Mouse (Mus musculus): Measurements from ENCODE around the gene Lsp1. TPM values are rescaled to one million over a fixed set of nuclear protein-coding genes. Genes with fewer than 3 reads are reported as not detected.

Lsp1 gene
- polyA plus RNA-seq, 1 experiment from 2014 or later: 5.8 TPM

- no peak overlapping the region for H3K4me3 ChIP-seq (ENCODE audit: low read depth, low read length)
Observed at GRCm38 (mm10) chr7:142514048-142514447, 53.4 kb downstream of the Lsp1 start.

GRCm38 (mm10) chr7:142516221-142516978 lies 55.8 kb downstream of the Lsp1 start:
- H3K9me3 ChIP-seq (replicated peaks; ENCODE audit: control insufficient read depth, low read length): no peaks in the 10 kb centered on the region
- H3K27me3 ChIP-seq (replicated peaks; ENCODE audit: control insufficient read depth, insufficient read depth, low read length): no peaks in the 10 kb centered on the region
- H3K9ac ChIP-seq (ENCODE audit: low read length): peak overlapping the region; percentile 40
- no peaks in the 10 kb centered on the region for H3K36me3 ChIP-seq (ENCODE audit: control insufficient read depth, insufficient read depth, low read length)
- H3K4me1 ChIP-seq (ENCODE audit: control insufficient read depth, insufficient read depth, low read length): peaks cover 2% of the 10 kb centered on the region; the same call in 1 of the 2 replicates
- DNase-seq (ENCODE audit: low spot score) (no peak), ATAC-seq (no peak)
- WGBS: 55% methylated on average over 21 of the region's 21 CpGs
- H3K27ac ChIP-seq (ENCODE audit: low read depth, low read length): 0 out of 2 replicates have a peak overlapping the region, but pooled peaks have one; percentile 7
- no peak overlapping the region for H3K4me3 ChIP-seq (ENCODE audit: low read depth, low read length)
- H3K4me2 ChIP-seq (ENCODE audit: low read length): 0 out of 2 replicates have a peak overlapping the region, but pooled peaks have one; percentile 20

More at GRCm38 (mm10) chr7:142514048-142514447, 53.4 kb downstream of the Lsp1 start:
- H3K4me1 ChIP-seq (ENCODE audit: control insufficient read depth, insufficient read depth, low read length): peaks cover 12% of the 10 kb centered on the region
- no peak for DNase-seq (ENCODE audit: low spot score)
- no peaks in the 10 kb centered on the region for H3K27me3 ChIP-seq (replicated peaks; ENCODE audit: control insufficient read depth, insufficient read depth, low read length)
- ATAC-seq: no peak
- WGBS: 83% methylated on average over 4 of the region's 4 CpGs
- H3K4me2 ChIP-seq (ENCODE audit: low read length): no peak overlapping the region
- H3K27ac ChIP-seq (ENCODE audit: low read depth, low read length): no peak overlapping the region
- no peaks in the 10 kb centered on the region for H3K36me3 ChIP-seq (ENCODE audit: control insufficient read depth, insufficient read depth, low read length)
- H3K9me3 ChIP-seq (replicated peaks; ENCODE audit: control insufficient read depth, low read length): no peaks in the 10 kb centered on the region
- no peak overlapping the region for H3K9ac ChIP-seq (ENCODE audit: low read length)

GRCm38 (mm10) chr7:142517531-142517930 lies 56.9 kb downstream of the Lsp1 start:
- H3K9ac ChIP-seq (ENCODE audit: low read length): no peak overlapping the region
- H3K4me2 ChIP-seq (ENCODE audit: low read length): no peak overlapping the region
- WGBS: 84% methylated on average over 3 of the region's 3 CpGs
- no peak for DNase-seq (ENCODE audit: low spot score)
- H3K27me3 ChIP-seq (replicated peaks; ENCODE audit: control insufficient read depth, insufficient read depth, low read length): no peaks in the 10 kb centered on the region
- ATAC-seq: no peak
- no peaks in the 10 kb centered on the region for H3K9me3 ChIP-seq (replicated peaks; ENCODE audit: control insufficient read depth, low read length)
- H3K4me3 ChIP-seq (ENCODE audit: low read depth, low read length): no peak overlapping the region
- H3K27ac ChIP-seq (ENCODE audit: low read depth, low read length): no peak overlapping the region
- H3K4me1 ChIP-seq (ENCODE audit: control insufficient read depth, insufficient read depth, low read length): peaks cover 2% of the 10 kb centered on the region; the same call in 1 of the 2 replicates
- no peaks in the 10 kb centered on the region for H3K36me3 ChIP-seq (ENCODE audit: control insufficient read depth, insufficient read depth, low read length)

- Histone ChIP-seq H3K4me2 (ENCODE audit: low read length) (no peak overlapping the region), H3K27ac (ENCODE audit: low read depth, low read length) (no peak overlapping the region), H3K9ac (ENCODE audit: low read length) (no peak overlapping the region), H3K36me3 (ENCODE audit: control insufficient read depth, insufficient read depth, low read length) (no peaks in the 10 kb centered on the region), H3K4me3 (ENCODE audit: low read depth, low read length) (no peak overlapping the region), H3K27me3 (replicated peaks; ENCODE audit: control insufficient read depth, insufficient read depth, low read length) (no peaks in the 10 kb centered on the region), H3K9me3 (replicated peaks; ENCODE audit: control insufficient read depth, low read length) (no peaks in the 10 kb centered on the region), H3K4me1 (ENCODE audit: control insufficient read depth, insufficient read depth, low read length) (peaks cover 2% of the 10 kb centered on the region; the same call in 1 of the 2 replicates)
- ATAC-seq (no peak), DNase-seq (ENCODE audit: low spot score) (no peak)
- WGBS: 95% methylated on average over 4 of the region's 4 CpGs
Observed at GRCm38 (mm10) chr7:142520331-142520730, 59.7 kb downstream of the Lsp1 start.

GRCm38 (mm10) chr7:142522352-142522751 lies 61.7 kb downstream of the Lsp1 start:
- WGBS: 27% methylated on average over 4 of the region's 4 CpGs
- H3K9ac ChIP-seq (ENCODE audit: low read length): no peak overlapping the region

GRCm38 (mm10) chr7:142523200-142523990 lies 62.8 kb downstream of the Lsp1 start:
- Histone ChIP-seq H3K4me1 (ENCODE audit: control insufficient read depth, insufficient read depth, low read length) (no peaks in the 10 kb centered on the region), H3K9ac (ENCODE audit: low read length) (no peak overlapping the region), H3K27ac (ENCODE audit: low read depth, low read length) (no peak overlapping the region), H3K27me3 (replicated peaks; ENCODE audit: control insufficient read depth, insufficient read depth, low read length) (no peaks in the 10 kb centered on the region), H3K4me2 (ENCODE audit: low read length) (no peak overlapping the region), H3K9me3 (replicated peaks; ENCODE audit: control insufficient read depth, low read length) (no peaks in the 10 kb centered on the region), H3K4me3 (ENCODE audit: low read depth, low read length) (no peak overlapping the region), H3K36me3 (ENCODE audit: control insufficient read depth, insufficient read depth, low read length) (no peaks in the 10 kb centered on the region)
- ATAC-seq (no peak), DNase-seq (ENCODE audit: low spot score) (no peak)
- 67% methylated on average over 17 of the region's 17 CpGs for WGBS

More at GRCm38 (mm10) chr7:142522352-142522751, 61.7 kb downstream of the Lsp1 start:
- Histone ChIP-seq H3K4me3 (ENCODE audit: low read depth, low read length) (no peak overlapping the region), H3K27ac (ENCODE audit: low read depth, low read length) (no peak overlapping the region), H3K4me1 (ENCODE audit: control insufficient read depth, insufficient read depth, low read length) (no peaks in the 10 kb centered on the region), H3K27me3 (replicated peaks; ENCODE audit: control insufficient read depth, insufficient read depth, low read length) (no peaks in the 10 kb centered on the region), H3K9me3 (replicated peaks; ENCODE audit: control insufficient read depth, low read length) (no peaks in the 10 kb centered on the region), H3K4me2 (ENCODE audit: low read length) (no peak overlapping the region), H3K36me3 (ENCODE audit: control insufficient read depth, insufficient read depth, low read length) (no peaks in the 10 kb centered on the region)
- DNase-seq (ENCODE audit: low spot score) (no peak), ATAC-seq (no peak)

GRCm38 (mm10) chr7:142525342-142526178 lies 65.0 kb downstream of the Lsp1 start:
- no peak overlapping the region for H3K4me2 ChIP-seq (ENCODE audit: low read length)
- no peaks in the 10 kb centered on the region for H3K4me1 ChIP-seq (ENCODE audit: control insufficient read depth, insufficient read depth, low read length)
- no peak overlapping the region for H3K9ac ChIP-seq (ENCODE audit: low read length)
- no peak overlapping the region for H3K4me3 ChIP-seq (ENCODE audit: low read depth, low read length)
- H3K9me3 ChIP-seq (replicated peaks; ENCODE audit: control insufficient read depth, low read length): no peaks in the 10 kb centered on the region
- no peaks in the 10 kb centered on the region for H3K36me3 ChIP-seq (ENCODE audit: control insufficient read depth, insufficient read depth, low read length)
- no peaks in the 10 kb centered on the region for H3K27me3 ChIP-seq (replicated peaks; ENCODE audit: control insufficient read depth, insufficient read depth, low read length)
- ATAC-seq: no peak
- 28% methylated on average over 13 of the region's 13 CpGs for WGBS
- H3K27ac ChIP-seq (ENCODE audit: low read depth, low read length): no peak overlapping the region
- no peak for DNase-seq (ENCODE audit: low spot score)

GRCm38 (mm10) chr7:142529350-142529749 lies 68.7 kb downstream of the Lsp1 start:
- H3K27ac ChIP-seq (ENCODE audit: low read depth, low read length): no peak overlapping the region
- peaks cover 4% of the 10 kb centered on the region for H3K4me1 ChIP-seq (ENCODE audit: control insufficient read depth, insufficient read depth, low read length)
- no peak overlapping the region for H3K4me2 ChIP-seq (ENCODE audit: low read length)
- H3K9me3 ChIP-seq (replicated peaks; ENCODE audit: control insufficient read depth, low read length): no peaks in the 10 kb centered on the region
- H3K4me3 ChIP-seq (ENCODE audit: low read depth, low read length): no peak overlapping the region
- no peak overlapping the region for H3K9ac ChIP-seq (ENCODE audit: low read length)
- no peaks in the 10 kb centered on the region for H3K36me3 ChIP-seq (ENCODE audit: control insufficient read depth, insufficient read depth, low read length)
- ATAC-seq (no peak), DNase-seq (ENCODE audit: low spot score) (no peak)
- 64% methylated on average over 10 of the region's 10 CpGs for WGBS
- no peaks in the 10 kb centered on the region for H3K27me3 ChIP-seq (replicated peaks; ENCODE audit: control insufficient read depth, insufficient read depth, low read length)
